Mouse (Mus musculus) cerebellum, adult 2 months (tissue): Measurements from ENCODE around the gene Spred1.

Experiments
- CTCF ChIP-seq: fragments of 200-500 bp; IDR thresholded peaks from 2 replicates; pipeline ENCODE4 v1.5.1; 2011; ENCODE audit warnings: low read depth, mild to moderate bottlenecking, control low read depth, low read length, moderate library complexity, borderline replicate concordance; ENCODE audit not compliant: insufficient read depth
- POLR2A ChIP-seq: fragments of 200-500 bp; IDR thresholded peaks from 2 replicates; pipeline ENCODE4 v1.6.1; 2011; ENCODE audit warnings: low read length, control low read depth, borderline replicate concordance; ENCODE audit not compliant: insufficient read depth

DNA sequence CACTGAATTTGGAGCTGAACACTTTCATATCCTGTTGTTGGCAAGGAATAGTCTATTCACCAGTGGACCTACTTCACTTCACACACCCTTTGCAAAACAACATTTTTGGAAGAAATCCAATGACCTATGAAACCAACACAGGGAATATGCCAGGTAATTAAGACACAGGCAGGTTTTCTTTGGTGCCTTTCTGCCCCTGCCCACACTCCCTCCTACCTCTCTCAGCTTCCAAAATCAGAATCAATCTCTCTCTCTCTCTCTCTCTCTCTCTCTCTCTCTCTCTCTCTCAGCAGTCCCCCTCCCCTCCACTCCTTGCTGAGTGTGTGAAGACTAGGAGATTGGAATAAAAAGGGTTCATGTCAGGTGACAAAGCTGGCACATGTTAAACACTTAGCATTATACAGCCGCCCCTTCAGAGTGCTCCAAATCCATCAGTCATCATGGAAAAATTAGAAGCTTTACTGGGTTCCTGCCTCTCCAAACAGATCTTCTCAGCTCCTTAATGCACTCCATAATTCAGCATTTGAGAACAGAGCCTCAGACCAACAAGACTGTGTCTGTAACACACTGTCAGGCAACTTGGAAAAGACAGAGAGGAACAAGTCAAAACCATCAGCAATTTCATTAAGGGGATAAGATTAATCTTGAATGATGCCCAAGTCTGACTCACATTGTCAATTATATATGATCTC is 34.3 kb upstream of the Spred1 start:
- TF ChIP-seq CTCF (no peak), POLR2A (no peak)
